In the genomic region with DNA sequence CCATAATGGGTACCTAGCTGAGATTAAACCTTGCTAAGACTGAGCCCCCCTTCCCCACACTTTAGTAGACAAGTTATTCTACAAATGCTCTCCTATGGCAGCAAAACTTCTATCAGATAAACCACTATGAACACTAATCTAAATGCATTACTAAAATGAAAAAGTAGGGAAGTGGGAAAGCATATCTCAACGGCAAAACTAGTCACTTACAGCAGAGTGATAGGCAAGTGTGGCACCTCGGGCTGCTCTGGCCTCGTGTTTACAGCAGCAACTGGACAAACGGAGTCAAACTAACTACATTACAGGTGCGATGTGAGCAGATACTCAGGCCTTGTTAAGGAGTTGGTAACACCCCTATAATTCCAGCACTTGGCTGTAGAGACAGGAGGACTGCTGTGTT, we compare ENCODE assay signal across 27 mouse cellular contexts.
"Had no signal": no experiment of that assay in that cellular context is flagged by ENCODE, and none has a peak within 500 bp of the region (broad histone marks: within the 10 kb centered on the region; RNA-seq: fewer than 3 reads in every experiment).

No protein-coding gene starts in this region.

- H3K4me3 ChIP-seq: embryonic facial prominence, embryonic 10.5 days; embryonic facial prominence, embryonic 12.5 days; embryonic facial prominence, embryonic 13.5 days; embryonic facial prominence, embryonic 15.5 days; erythroblast, embryonic 14.5 days; forebrain, embryonic 10.5 days; forebrain, embryonic 12.5 days; forebrain, embryonic 13.5 days; forebrain, embryonic 15.5 days; gastrocnemius, adult 2 months; heart, adult 2 months; heart, embryonic 10.5 days had no signal

- DNase-seq: cerebellum, adult 9-11 months; cerebellum, postnatal 10 days; cerebellum, postnatal 14 days; cerebellum, postnatal 25 days; cerebellum, postnatal 36 days; embryo, embryonic 11 days; forebrain, postnatal 0 days; gastrocnemius, adult 2 months; gastrocnemius, postnatal 10 days; gastrocnemius, postnatal 14 days; gastrocnemius, postnatal 25 days; gastrocnemius, postnatal 36 days; heart, adult 11 months; heart, adult 18-20 months; heart, adult 2 months had no signal

- H3K9ac ChIP-seq: embryonic facial prominence, embryonic 12.5 days; embryonic facial prominence, embryonic 13.5 days; embryonic facial prominence, embryonic 15.5 days; forebrain, embryonic 12.5 days; forebrain, embryonic 13.5 days; forebrain, embryonic 15.5 days; forebrain, postnatal 0 days had no signal

- H3K27me3 ChIP-seq: embryonic facial prominence, embryonic 12.5 days; embryonic facial prominence, embryonic 13.5 days; embryonic facial prominence, embryonic 15.5 days; forebrain, embryonic 12.5 days; forebrain, embryonic 13.5 days; forebrain, embryonic 15.5 days had no signal

- H3K9me3 ChIP-seq: embryonic facial prominence, embryonic 10.5 days; embryonic facial prominence, embryonic 12.5 days; embryonic facial prominence, embryonic 13.5 days; embryonic facial prominence, embryonic 15.5 days; forebrain, embryonic 10.5 days; forebrain, embryonic 12.5 days; forebrain, embryonic 13.5 days; forebrain, embryonic 15.5 days; heart, embryonic 10.5 days had no signal

- ATAC-seq: forebrain, embryonic 13.5 days; forebrain, embryonic 14.5 days; forebrain, embryonic 15.5 days; forebrain, embryonic 16.5 days; forebrain, postnatal 0 days had no signal

- H3K36me3 ChIP-seq: forebrain, embryonic 12.5 days; forebrain, embryonic 15.5 days had no signal

- H3K4me1 ChIP-seq: embryonic facial prominence, embryonic 10.5 days; embryonic facial prominence, embryonic 12.5 days; embryonic facial prominence, embryonic 13.5 days; embryonic facial prominence, embryonic 15.5 days; forebrain, embryonic 10.5 days; forebrain, embryonic 12.5 days; forebrain, embryonic 13.5 days; forebrain, embryonic 15.5 days; heart, embryonic 10.5 days had no signal

- H3K27ac ChIP-seq: embryonic facial prominence, embryonic 10.5 days; embryonic facial prominence, embryonic 12.5 days; embryonic facial prominence, embryonic 13.5 days; embryonic facial prominence, embryonic 15.5 days; forebrain, embryonic 10.5 days; forebrain, embryonic 12.5 days; forebrain, embryonic 13.5 days; forebrain, embryonic 15.5 days; gastrocnemius, adult 2 months; heart, adult 2 months; heart, embryonic 10.5 days had no signal
